Mouse (Mus musculus) ZHBTc4 (cell line): ENCODE results near the gene Pde4c.

Experiments
- DNase-seq: peaks from one replicate; pipeline ENCODE4 v3.0.0-alpha.2; 2011; ENCODE audit warnings: low read depth, low spot score

Pde4c gene

DNA sequence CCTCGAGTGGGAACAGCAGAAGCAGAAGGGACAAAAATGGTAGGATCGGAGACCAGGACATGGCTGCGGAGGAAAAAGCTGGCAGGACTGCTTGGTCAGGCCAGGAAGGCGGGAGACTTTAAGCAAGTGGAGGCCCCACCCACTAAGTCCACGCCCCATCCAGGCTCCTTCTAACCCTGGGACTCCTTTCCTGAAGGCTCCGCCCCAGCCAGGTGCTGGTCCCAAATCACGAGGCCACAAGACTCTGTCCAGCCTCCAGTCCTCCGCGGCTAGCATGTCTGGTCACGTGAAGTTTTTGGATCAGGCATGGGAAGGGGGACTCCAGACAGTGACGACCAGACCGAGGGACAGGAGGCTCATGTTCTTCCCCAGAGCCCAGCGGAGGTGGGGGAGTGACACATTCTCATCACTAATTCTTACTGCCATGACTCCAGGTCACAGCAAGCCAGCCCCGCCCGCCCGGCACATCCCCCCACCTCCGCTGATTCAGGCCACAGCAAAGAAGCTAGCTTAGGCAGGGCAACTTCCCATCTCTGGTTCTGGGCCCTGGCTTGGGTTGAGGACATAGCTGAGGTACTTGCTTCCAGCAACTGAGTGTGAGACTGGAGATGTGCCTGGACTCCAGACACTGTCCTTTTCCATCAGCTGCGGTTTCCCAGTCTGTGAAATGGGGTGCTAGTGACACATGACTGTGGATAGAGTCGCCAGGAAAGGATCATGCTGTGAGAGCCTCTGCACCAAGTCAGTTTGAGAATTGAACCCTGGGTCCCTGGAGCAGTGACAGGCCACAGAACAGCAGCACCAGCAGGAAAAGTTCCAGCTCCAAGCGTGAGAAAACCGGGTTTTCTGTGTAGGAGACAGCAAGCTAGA is 43.3 kb downstream of the Pde4c start:
- DNase-seq = peak; percentile 92

DNA sequence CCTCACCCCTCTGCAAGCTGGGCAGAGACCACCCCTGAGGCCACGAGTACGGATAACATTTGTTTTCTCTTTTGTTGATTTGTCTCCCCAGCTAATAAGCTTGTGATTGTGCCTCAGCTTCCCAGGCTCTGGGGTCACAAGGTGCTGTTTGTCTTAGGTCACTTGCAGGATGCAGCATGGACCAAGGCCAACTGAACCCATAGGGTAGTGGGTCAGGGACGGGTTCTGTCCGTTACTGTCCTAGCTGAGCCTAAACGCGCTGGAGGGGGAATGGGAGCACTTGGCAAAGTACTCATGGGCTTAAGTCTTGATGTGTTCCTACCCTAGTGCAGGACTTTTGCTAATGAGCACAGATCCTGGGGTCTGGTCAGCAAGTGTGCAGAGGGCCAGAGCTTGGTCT is 44.0 kb downstream of the Pde4c start:
- DNase-seq = no peak

DNA sequence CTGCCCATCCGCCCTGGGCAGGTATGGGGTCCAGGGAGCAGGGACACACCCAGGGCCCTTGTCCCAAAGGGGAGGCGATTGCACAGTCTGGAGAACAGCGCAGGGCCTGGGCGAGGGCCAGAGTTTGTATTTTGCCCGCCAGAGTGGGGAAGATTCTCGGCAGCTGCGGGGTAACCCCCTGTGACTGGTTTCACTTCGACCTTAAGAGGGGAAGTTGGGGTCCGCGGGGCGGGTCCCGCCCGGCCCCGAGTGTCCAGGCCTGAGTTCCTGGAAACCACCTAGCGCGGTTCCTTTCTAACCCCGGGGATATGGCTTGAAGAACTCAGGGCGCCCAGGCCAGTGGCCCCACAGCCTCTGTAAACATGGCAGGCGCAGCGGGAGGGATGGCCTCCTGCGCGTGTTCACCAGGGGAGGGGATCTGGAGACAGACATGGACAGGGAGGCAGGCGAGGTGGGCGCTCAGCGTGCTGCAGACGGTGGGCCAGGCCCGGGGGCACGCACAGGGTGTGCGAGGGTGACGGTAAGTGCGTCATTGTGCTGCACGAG is 44.8 kb downstream of the Pde4c start:
- no peak for DNase-seq

DNA sequence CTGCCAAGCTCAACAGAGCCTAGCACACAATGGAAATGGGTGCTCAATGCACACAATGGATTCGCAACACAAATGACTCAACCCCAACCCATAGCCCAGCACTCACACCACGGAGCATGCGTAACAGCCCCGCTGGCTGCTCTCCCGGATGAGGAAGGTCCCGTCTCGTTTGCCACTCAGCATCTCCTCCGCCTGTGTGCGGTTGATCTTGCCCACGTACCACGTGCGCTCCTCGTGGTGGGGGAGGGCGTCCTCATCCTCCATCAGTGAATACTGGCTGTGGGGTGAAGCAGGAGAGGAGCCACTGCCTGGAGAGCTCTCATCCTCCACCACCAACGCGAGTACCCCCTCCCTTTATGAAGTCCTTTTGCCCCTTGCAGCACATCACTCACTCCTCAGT is 45.4 kb downstream of the Pde4c start:
- peak; percentile 88 for DNase-seq

DNA sequence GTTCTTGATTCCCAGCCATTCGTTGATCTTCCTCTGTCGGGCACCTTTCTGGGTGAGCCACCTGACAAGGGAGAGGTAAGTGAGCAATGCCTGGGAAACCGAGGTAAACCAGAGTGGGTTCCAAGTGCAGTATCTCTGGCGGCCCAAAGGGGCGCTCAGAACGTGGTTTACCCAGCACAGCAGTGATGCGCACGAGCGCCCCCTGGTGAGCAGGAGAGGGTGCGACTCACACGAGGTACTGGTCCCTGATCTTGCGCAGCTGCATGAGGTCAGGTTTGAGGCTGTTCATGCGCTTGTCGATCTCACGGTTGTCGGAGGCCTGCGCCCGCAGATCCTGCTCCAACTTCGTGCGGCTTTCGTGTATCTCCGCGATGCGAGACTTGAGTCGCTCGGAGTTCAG is 45.8 kb downstream of the Pde4c start:
- peak; percentile 99 for DNase-seq

DNA sequence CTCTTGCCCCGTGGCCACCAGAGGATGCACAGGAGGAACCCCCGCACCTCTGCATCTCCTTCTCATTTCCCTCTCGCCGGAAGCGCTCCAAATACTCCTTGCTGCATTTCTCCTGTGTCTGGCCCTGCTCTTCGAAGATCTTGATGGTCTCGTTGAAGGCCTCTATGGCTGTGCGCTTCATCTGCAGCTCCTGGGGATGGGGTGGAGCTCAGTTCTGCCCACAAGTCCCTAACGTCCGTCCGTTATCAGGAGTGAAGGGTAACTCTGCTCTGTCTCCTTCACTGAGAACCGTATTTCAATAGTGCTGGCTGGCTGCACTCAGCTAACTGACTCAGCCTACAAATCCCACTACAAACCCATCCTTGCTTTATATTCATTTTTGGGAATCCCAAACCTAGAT is 46.3 kb downstream of the Pde4c start:
- DNase-seq = no peak

DNA sequence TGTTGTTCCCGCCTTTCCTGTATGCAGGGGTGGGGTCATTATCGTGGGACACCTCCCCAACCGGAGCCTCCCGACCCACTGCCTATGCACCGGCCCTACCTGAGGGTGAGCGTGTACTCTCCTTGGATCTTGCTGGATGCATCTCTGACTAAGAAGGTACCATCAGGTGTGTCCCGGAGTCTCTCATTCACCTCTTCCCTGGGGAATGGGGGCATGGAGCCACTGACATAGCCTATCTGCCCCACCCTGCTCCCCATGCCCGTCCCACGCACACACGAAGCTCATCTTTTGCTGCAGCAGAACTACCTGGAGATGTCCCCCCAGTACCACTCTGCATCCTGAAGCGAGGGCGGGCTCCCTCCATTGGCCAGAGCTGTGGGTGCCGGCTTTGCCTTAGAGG is 47.2 kb downstream of the Pde4c start:
- DNase-seq = no peak

DNA sequence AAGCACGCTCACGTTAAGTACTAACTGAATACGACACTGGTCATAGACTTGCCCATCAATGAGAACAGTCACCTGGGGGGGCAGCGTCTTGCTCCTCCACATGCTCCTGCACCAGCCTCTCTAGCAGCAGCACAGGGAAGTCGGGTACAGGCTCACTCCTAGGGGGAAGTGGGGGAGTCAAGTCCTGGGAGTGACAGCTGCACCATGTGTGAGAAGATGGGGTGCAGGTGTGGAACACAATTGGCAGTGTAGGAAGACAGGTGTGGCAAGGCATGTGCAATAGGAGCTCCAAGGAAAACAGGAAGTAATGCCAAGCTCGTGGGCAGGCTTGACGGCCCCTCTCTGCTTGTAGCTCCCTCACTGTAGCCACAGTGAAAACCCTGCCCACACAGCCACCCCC is 47.7 kb downstream of the Pde4c start:
- DNase-seq = no peak

DNA sequence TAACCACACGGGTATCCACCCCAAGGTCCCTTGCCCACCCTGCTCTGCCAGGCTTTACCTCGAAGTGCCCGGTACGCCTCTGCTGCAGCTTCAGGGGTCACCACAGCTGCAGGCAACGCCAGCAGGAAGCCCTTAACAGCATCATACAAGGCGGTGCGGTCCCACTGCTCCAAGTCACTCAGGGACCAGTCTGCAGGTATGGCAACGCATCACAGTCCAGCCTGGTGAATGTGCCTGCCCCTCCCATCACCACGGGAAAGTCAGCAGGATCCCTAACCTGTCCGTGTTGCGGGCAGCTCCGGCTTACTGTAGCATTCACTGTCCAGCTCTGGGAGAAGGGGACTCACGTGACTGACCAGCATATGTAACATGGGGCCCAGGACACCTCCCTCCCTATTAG is 48.6 kb downstream of the Pde4c start:
- no peak for DNase-seq

DNA sequence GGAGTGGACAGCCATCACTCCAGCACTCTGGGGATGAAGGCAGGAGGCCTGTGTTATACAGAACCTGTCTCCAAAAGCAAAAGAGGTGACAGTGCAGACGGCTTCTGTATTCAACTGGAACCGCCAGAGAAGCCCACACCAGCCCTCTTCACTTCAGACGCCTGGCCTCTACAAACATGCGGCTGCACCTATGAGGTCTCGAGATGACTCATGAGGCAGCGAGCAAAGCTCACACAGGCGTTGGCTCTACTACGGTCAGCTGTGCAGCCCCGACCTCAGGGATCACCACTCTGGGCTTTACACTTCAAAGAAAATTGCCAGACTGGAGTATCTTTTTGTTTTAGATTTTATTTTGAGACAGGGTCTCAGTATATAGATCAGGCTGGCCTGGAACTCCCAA is 49.4 kb downstream of the Pde4c start:
- no peak for DNase-seq

DNA sequence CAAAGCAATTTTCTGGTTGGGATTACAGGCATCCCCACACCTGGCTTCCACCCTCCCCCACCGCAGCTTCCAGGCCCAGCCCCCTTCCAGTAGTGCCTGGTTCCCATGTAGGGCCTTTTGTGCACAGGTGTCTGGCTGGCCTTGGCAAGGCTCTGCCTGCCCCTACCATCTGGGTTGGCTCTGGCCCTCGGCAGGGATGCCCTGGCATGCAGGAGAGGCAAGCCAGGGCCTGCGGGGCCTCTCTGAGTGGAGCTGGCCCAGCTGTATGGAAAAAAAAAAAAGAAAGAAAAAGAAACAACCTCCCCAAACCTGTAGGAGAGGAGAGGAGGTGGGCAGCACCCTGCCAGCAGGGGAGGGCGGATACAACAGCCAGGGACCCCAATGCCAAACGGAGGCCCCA is 49.9 kb downstream of the Pde4c start:
- no peak for DNase-seq

DNA sequence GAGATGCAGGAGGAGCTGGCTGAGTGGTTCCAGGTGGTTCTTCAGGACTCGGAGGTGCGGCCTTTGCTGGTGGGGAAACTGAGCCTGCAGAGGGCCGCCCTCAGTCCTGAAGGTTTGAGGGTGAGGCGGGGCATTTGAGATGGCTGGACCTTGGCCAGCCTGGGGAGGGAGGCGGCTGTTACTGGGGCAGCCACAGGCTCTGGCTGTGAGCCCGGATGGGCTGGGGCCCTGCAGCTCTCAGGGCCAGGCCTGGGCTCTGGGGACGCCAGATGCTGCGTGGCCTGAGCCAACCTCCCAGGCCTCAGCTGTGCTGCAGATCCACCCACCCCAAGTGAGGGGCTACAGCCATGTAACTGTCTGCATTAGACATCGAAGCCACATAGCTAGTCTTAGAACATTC is 50.3 kb downstream of the Pde4c start:
- no peak for DNase-seq

DNA sequence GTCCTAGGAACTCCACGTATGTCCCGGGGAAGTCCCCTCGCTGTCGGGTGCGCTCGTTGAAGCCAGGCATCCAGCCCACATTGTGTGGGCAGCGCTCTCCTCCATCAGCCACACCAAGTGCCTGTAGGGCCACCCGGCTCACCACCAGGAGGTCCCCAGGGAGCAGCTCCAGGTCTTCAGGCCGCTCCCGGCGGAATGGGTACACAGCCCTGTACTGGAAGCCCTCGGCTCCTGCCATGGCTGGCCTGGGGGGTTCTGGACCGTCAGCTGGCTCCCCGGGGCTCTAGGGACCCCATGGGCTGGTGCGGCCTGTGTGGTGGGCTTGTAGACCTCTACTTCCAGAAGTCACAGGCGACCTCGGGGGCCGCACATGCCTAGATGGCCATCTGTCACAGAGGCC is 51.2 kb downstream of the Pde4c start:
- DNase-seq = no peak

DNA sequence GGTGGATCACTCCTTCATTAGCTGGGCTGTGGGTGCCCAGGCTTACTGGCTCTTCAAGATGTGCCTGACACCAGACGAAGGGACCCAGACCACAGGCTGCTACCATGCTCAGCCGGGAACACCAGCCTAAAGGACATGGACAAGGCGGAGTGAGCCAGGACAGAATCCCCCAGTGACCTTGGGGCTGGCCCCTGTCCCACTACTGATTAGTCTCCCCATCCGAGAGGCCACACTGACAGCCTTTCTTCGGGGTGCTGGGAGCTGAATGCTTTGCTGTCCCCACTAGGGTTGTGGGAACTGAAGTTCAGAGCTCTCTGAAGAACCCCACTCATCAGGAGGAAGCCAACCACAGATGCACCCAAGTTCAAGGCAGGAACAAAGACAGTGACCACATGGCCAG is 51.7 kb downstream of the Pde4c start:
- DNase-seq = no peak

DNA sequence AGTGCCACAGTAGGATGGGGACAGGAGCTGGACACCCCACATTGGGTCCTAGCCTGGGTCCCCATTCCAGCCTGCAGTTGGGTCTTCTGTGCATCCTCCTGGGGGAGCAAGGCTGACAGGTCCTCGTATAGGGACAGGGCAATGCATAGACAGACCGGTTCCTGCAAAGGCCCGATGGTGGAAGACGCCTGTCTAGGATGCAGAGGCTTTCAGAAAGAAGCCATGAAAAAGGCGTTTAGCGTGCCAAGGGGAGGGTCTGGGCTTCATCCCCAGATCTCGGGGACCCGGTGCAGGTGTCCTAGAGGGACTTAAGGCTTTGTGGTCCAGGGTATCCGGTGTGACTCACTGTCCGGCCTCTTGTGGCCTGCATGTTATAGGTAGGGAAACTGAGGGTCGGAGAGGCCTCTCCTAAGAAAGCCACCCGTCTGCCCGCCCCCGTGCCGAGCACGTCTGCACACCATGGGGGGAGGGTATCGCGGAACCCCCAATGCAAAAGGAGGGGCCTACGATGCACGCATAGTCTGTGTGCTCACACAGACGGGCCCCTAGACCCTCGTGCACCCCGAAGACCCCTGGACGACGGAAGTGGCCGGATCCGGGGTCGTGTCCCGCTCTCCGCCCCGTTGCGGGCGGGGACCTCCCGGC is 52.5 kb downstream of the Pde4c start:
- no peak for DNase-seq

DNA sequence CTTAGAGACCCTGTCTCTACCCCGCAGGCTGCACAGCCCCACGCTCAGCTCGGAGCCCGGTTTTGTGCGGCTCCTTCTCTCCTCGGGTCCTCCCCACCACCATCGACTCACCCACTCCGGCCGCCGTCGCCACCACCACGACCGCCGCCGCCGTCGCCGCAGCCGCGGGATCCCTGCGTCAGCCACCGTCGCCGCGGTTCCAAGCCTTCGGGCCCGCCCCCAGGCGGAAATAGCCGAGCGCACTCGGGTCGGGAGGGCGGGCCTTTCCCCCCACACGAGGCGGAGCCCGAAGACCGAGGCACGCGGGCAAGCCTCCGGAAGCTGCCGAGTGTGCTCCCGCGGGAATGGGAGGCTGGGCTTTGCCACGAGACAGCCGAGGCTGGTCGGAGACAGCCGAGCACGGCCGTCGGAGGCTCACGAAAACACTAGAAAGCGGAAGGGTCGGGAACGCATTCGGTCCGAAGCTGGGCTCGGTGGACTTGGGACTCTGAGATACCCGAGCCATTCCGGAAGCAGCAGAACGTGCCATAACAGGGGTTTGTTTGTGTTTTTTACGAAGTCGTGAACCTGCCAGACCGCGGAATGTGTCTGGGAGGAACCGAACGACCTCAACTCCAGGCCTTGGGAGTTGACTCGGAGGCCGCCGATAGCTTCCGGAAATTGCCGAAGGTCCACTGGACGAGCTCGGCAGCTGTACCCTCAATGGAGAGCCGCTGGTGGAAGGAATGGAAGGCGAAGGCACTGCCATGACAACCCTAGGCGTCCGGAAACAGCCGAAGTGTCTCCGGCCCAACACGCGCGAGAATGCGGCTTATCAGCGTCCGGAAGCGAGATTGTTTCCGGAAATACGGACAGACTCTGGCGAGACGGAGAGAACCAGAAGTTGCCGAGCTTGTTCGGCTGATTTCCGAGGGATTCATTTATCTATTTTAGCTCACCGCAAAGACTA is 53.2 kb downstream of the Pde4c start, which contains the start of gene Pik3r2:
TSS of gene Pik3r2 (minus strand) at position 218 of the 949 bp plus-strand sequence.
- DNase-seq = peak; percentile 98

DNA sequence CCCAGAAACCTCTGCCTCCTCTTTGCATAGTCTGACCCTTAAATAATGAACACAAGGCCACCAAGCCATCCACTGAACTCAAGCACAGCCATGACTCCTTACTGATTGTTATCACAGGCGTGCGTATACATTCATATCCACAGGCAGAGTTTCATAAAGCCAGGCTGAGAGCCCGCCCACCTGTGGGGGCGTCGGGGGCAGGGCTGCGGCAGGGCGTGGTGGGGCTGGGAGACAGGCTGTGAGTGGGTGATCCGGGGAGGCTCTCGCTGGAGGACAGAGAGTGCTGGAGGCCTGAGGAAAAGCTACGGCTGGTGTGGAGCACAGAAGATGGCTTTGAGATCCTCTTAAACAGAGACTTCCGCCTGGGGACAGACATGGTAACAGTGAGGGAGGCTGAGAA is 56.6 kb downstream of the Pde4c start:
- DNase-seq = no peak

DNA sequence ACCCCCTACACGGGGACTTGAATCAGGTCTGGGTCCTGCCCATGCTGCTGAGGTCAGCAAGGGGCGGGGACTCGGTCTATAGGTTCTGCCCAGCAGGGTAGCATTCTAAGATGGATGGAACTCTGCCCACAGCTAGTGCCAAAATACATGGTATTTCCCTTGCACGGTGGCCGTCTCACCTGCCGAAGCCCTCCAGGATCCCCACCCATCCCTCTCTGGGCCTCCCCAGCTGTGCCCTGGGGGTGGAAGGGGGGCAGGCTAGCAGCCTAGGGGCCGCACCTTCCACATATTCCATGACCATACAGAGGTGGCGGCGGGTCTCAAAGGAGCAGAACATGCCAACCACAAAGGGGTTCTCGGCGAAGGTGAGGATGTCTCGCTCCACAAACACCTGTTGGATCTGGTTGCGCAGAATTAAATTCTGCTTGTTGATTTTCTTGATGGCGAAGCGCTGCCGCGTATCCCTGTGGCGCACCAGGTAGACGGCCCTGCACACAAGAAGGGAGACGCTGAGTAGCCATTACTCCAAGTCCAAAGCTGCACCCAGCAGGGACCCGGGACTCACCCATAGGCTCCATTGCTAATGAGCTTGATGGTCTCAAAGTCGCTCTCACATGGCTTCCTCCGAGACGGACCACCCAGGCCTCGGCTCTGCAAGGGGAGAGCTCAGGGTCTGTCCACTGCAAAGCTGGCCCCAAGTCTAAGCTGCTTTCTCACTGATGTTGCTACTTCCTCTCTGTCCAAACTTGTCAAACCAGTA is 63.0 kb downstream of the Pde4c start:
- DNase-seq = no peak

DNA sequence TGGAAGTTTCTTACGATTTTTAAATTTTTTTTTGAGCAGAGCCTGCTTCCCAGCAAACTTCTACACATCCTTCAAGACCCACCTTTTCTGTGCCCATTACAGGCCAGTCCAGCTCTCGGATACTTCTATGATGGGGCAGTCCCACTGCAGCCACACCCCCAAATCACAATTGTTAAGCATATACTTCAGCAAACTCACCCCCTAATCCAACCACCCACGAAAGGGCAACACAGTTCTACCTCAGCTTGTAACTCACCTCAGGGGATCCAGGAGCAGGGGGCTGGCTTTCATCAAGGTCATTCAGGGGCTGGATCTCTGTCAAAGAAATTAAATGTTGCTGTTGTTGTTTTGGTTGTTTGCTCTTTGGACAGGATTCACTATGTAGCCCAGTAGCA is 63.5 kb downstream of the Pde4c start:
- no peak for DNase-seq

DNA sequence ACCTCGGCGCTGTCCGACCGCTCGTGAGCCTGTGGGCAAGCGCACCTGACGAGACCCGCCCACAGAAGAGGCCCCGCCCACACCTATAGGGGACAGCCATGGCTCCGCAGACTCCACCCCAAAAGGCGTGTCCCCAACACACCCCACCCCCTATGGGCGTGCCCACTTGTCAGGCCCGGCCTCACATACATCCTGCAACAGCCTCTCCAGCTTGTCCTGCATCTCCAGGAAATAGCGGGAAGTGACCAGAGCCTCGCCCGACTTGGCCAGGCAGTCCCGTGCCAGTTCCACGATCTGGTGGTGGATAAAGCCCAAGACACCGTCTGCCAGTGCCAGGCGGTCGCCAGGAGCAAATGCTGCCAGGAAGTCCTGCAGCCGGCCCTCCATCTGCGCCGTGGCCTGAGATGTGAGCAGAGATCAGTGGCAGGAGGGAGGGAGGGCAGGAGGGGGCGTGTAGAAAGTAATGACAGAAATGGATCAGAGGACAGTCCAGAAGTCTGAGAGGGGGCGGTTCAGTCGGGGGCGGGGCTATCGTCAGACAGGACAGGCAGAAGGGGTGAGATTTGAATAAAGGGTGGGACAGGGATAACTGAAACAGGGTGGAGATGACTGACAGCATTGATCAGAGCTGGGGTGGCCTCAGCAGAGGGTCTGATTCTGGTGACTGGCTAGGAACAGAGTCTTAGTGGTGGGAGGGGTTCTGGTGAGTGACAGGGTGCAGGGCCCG is 64.6 kb downstream of the Pde4c start:
- DNase-seq = peak; percentile 96
